Mouse (Mus musculus) hindbrain, embryonic 10.5 days (tissue): ENCODE results near the gene Cdkal1. TPM values are rescaled to one million over a fixed set of nuclear protein-coding genes. Genes with fewer than 3 reads are reported as not detected.

Experiments
- DNase-seq: peaks from one replicate; pipeline ENCODE4 v3.0.0-alpha.2; 2017; ENCODE audit warnings: low spot score
- H3K27ac ChIP-seq: fragments of 300-500 bp; sonication (generic); 2 replicates; pipeline ENCODE4 v1.5.1; 2016; ENCODE audit warnings: mild to moderate bottlenecking, moderate library complexity
- H3K27me3 ChIP-seq: fragments of 300-500 bp; sonication (generic); 2 replicates; pipeline ENCODE4 v1.6.1; 2016; ENCODE audit warnings: mild to moderate bottlenecking; ENCODE audit not compliant: poor library complexity, insufficient read depth, severe bottlenecking
- H3K36me3 ChIP-seq: fragments of 300-500 bp; sonication (generic); 2 replicates; pipeline ENCODE4 v1.6.1; 2016; ENCODE audit warnings: mild to moderate bottlenecking, moderate library complexity
- H3K4me1 ChIP-seq: fragments of 300-500 bp; sonication (generic); replicated peaks from 2 replicates; pipeline ENCODE4 v1.6.1; 2016; ENCODE audit warnings: mild to moderate bottlenecking
- H3K4me3 ChIP-seq: fragments of 300-500 bp; sonication (generic); 2 replicates; pipeline ENCODE4 v1.5.1; 2016; ENCODE audit warnings: mild to moderate bottlenecking, moderate library complexity
- H3K9me3 ChIP-seq: fragments of 300-500 bp; sonication (generic); 2 replicates; pipeline ENCODE4 v1.6.1; 2016; ENCODE audit warnings: mild to moderate bottlenecking, moderate library complexity
- WGBS: fragments of 180-500 bp; shearing (Covaris S2); methylation state at CpG from one replicate; pipeline ENCODE4 v1.1.7; 2016; 5-methylcytosine and 5-hydroxymethylcytosine counted together
- polyA plus RNA-seq: library from polyadenylated mRNA; unstranded; fragments of >200 nt; fragmentation: Nextera tagmentation; extraction: Ambion mirVana; gene quantifications from 2 replicates; pipeline ENCODE4 v1.2.1, GENCODE M21; 2016

The Cdkal1 gene
- polyA plus RNA-seq, 1 experiment from 2014 or later, result 29.6 TPM

- 81% methylated on average over 4 of the region's 4 CpGs for WGBS
- 0 out of 2 replicates have a peak, but pooled peaks cover 3% of the 10 kb centered on the region for H3K36me3 ChIP-seq
- H3K4me3 ChIP-seq, result no peak overlapping the region
- H3K4me1 ChIP-seq, result peaks cover 13% of the 10 kb centered on the region
- no peak overlapping the region for H3K27ac ChIP-seq
- DNase-seq, result no peak
- H3K27me3 ChIP-seq, result no peaks in the 10 kb centered on the region
- H3K9me3 ChIP-seq, result no peaks in the 10 kb centered on the region
These were observed 48.6 kb downstream of the Cdkal1 start for GRCm38 (mm10) chr13:29806871-29807270.

DNA sequence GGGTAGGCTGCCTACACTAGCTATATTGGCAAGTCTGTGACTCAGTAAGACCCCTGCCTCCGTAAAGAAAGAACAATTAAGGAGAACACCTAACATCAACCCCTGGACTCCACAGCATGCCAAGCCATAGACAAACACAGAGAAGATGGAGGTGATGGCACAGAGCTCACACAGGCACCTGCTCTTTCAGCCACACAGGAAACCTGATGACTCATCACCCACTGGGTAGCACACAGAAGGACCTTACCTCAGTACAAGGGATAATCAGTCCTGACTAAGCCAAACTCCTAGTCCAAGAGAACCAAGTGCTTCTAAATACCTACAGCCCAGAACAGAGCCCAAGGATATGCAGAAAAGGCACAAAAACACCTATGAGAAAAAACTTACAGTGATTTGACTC is 50.2 kb downstream of the Cdkal1 start:
- Histone ChIP-seq H3K27ac (no peak overlapping the region), H3K9me3 (no peaks in the 10 kb centered on the region), H3K4me3 (no peak overlapping the region), H3K4me1 (peaks cover 13% of the 10 kb centered on the region), H3K36me3 (0 out of 2 replicates have a peak, but pooled peaks cover 3% of the 10 kb centered on the region), H3K27me3 (no peaks in the 10 kb centered on the region)
- 79% methylated on average over 1 of the region's 1 CpGs for WGBS
- no peak for DNase-seq

GRCm38 (mm10) chr13:29804034-29804433 is 51.4 kb downstream of the Cdkal1 start:
- WGBS, result 65% methylated on average over 6 of the region's 6 CpGs
- H3K4me1 ChIP-seq, result peaks cover 13% of the 10 kb centered on the region

DNA sequence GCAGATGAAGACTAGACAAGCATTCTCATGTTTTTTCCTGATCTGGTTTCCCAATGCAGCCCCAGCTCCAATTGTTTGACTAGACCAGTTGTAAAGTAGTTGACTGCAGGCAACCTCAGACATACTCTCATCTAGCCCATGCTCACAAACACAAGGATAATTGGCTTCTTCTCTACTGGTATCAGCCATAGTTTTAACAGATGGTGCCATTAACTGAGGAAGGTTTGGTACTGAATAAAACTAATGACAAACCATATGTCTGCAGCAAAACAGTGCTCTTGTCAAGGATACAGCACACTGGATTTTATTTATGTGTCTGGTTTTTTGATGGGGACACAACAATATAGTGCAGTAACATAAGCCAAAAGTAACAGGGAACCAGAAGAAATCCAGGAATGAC is 52.8 kb downstream of the Cdkal1 start:
- 0 out of 2 replicates have a peak, but pooled peaks cover 3% of the 10 kb centered on the region for H3K36me3 ChIP-seq
- no peak overlapping the region for H3K27ac ChIP-seq

More at GRCm38 (mm10) chr13:29804034-29804433, 51.4 kb downstream of the Cdkal1 start:
- H3K27me3 ChIP-seq, result no peaks in the 10 kb centered on the region
- no peaks in the 10 kb centered on the region for H3K9me3 ChIP-seq
- H3K36me3 ChIP-seq, result 0 out of 2 replicates have a peak, but pooled peaks cover 3% of the 10 kb centered on the region
- H3K27ac ChIP-seq, result no peak overlapping the region
- no peak for DNase-seq
- no peak overlapping the region for H3K4me3 ChIP-seq

GRCm38 (mm10) chr13:29800078-29800477 is 55.4 kb downstream of the Cdkal1 start:
- no peaks in the 10 kb centered on the region for H3K9me3 ChIP-seq
- DNase-seq, result no peak
- no peak overlapping the region for H3K4me3 ChIP-seq
- 97% methylated on average over 6 of the region's 6 CpGs for WGBS
- peaks cover 9% of the 10 kb centered on the region for H3K4me1 ChIP-seq
- H3K27ac ChIP-seq, result no peak overlapping the region
- no peaks in the 10 kb centered on the region for H3K36me3 ChIP-seq
- H3K27me3 ChIP-seq, result no peaks in the 10 kb centered on the region

More for the DNA sequence above, 52.8 kb downstream of the Cdkal1 start:
- Histone ChIP-seq H3K9me3 (no peaks in the 10 kb centered on the region), H3K4me1 (peaks cover 13% of the 10 kb centered on the region), H3K4me3 (no peak overlapping the region), H3K27me3 (no peaks in the 10 kb centered on the region)
- DNase-seq, result no peak

DNA sequence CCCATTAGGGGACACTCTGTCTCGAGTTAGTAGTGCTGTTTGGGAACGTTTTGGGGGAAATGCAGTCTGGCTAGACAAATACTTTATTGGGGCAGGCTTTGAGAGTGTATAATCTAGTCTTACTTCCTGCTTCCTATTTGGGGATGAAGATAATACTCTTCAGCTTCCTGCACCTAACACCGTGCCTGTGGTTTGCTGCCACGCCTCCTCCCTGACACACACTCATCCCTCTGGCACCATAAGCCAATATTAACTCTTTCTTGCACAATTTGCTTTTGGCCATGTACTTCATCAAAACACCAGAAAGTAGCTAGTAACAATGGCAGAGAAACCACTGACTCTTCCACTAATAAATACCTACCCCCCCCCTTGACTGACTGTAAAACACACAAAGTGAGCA is 63.4 kb downstream of the Cdkal1 start:
- Histone ChIP-seq H3K27me3 (no peaks in the 10 kb centered on the region), H3K9me3 (no peaks in the 10 kb centered on the region), H3K36me3 (no peaks in the 10 kb centered on the region), H3K27ac (no peak overlapping the region), H3K4me1 (no peaks in the 10 kb centered on the region), H3K4me3 (no peak overlapping the region)
- 74% methylated on average over 4 of the region's 4 CpGs for WGBS
- DNase-seq, result no peak

- WGBS, result 87% methylated on average over 6 of the region's 6 CpGs
- Histone ChIP-seq H3K27me3 (no peaks in the 10 kb centered on the region), H3K27ac (no peak overlapping the region), H3K36me3 (no peaks in the 10 kb centered on the region), H3K4me1 (no peaks in the 10 kb centered on the region), H3K9me3 (no peaks in the 10 kb centered on the region), H3K4me3 (no peak overlapping the region)
- DNase-seq, result no peak
These were observed 64.0 kb downstream of the Cdkal1 start for GRCm38 (mm10) chr13:29791439-29791838.

DNA sequence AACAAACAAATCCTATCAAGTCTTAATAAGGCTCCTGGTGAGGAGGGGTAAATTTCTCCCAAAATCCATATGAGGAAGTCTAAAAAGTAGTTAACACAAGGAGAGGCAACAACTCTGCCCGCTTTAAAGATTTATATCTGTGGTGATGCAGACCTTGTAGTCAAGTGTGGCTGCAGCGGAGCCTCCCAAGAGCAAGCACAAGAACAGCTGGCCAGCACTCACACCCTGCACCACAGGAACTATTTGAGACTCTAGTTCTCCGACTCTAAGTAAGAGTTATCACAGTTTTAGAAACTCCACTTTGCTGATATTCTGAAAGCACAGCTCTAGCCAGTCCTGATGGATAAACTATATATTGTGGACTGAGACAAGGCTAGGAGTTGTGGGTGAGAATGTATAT is 68.5 kb downstream of the Cdkal1 start:
- WGBS, result 91% methylated on average over 3 of the region's 3 CpGs
- Histone ChIP-seq H3K27ac (no peak overlapping the region), H3K4me3 (no peak overlapping the region), H3K4me1 (no peaks in the 10 kb centered on the region), H3K36me3 (no peaks in the 10 kb centered on the region), H3K9me3 (no peaks in the 10 kb centered on the region), H3K27me3 (no peaks in the 10 kb centered on the region)
- DNase-seq, result no peak

DNA sequence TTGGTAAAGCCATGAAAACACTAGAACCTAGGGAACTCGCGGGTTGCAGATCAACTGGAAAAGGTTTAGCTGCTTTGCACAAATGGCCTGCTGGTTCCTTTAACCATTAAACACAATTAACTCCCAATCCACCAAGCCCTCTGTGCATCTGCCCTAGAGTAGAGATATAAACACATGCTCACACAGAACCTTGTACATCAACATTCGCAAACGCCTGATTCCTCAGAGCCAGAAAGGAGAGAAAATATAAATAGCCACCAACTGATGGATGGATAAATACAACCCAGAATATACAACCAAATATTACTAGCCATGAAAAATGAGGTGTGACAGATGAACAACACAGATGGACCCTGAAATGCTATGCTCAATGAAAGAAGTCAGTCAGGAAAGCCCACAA is 70.6 kb downstream of the Cdkal1 start:
- Histone ChIP-seq H3K4me1 (no peaks in the 10 kb centered on the region), H3K36me3 (no peaks in the 10 kb centered on the region)
- 94% methylated on average over 4 of the region's 4 CpGs for WGBS

GRCm38 (mm10) chr13:29781332-29781731 is 74.1 kb downstream of the Cdkal1 start:
- Histone ChIP-seq H3K36me3 (no peaks in the 10 kb centered on the region), H3K27me3 (no peaks in the 10 kb centered on the region), H3K4me1 (peaks cover under 1% of the 10 kb centered on the region; the same call in 1 of the 2 replicates), H3K9me3 (no peaks in the 10 kb centered on the region), H3K27ac (no peak overlapping the region), H3K4me3 (no peak overlapping the region)
- no peak for DNase-seq
- WGBS, result 96% methylated on average over 4 of the region's 4 CpGs

More for the DNA sequence above, 70.6 kb downstream of the Cdkal1 start:
- no peak overlapping the region for H3K4me3 ChIP-seq
- no peaks in the 10 kb centered on the region for H3K9me3 ChIP-seq
- H3K27me3 ChIP-seq, result no peaks in the 10 kb centered on the region
- H3K27ac ChIP-seq, result no peak overlapping the region
- no peak for DNase-seq

DNA sequence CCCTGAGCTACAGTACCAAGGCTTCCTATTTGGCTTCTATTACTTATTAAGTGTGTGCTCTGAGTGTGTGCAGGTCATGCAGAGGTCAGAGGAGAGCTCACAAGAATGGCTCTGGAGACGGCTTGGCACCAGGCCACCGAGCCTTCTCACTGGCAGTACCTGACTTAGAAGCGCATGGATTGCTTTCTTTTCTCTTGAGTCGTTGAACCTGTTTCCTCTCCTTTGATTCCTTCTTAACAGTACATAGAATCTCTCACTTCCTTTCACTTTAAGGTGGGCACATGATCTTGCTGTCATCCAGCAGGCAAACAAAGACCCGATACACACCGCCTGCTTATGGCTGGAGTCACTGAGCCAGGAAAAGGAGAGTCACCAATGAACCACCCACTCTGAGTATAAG is 74.8 kb downstream of the Cdkal1 start:
- no peak for DNase-seq
- Histone ChIP-seq H3K27me3 (no peaks in the 10 kb centered on the region), H3K9me3 (no peaks in the 10 kb centered on the region), H3K4me3 (no peak overlapping the region), H3K27ac (no peak overlapping the region), H3K4me1 (peaks cover 6% of the 10 kb centered on the region; the same call in 1 of the 2 replicates), H3K36me3 (no peaks in the 10 kb centered on the region)
- 71% methylated on average over 6 of the region's 6 CpGs for WGBS

DNA sequence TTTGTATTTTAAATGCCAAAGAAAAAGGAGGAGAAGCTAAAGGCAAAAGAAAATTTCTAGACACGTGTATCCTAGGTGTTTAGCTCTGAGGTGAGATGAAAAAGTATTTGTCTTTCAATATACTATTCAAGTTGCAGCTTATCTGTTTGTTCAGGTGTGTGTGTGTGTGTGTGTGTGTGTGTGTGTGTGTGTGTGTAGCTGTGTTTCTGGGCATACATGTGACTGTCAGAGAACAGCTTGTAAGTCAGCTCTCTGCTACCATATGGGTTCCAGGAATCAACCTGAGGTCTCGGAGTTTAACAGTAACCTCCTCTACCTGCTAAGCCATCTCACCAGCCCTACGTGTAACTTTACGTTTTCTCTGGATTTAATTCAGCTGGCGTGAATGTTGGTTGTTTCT is 76.0 kb downstream of the Cdkal1 start:
- no peak overlapping the region for H3K4me3 ChIP-seq
- no peak for DNase-seq
- 93% methylated on average over 5 of the region's 5 CpGs for WGBS

GRCm38 (mm10) chr13:29779116-29779515 is 76.4 kb downstream of the Cdkal1 start:
- H3K27me3 ChIP-seq, result no peaks in the 10 kb centered on the region
- no peak overlapping the region for H3K4me3 ChIP-seq
- H3K36me3 ChIP-seq, result no peaks in the 10 kb centered on the region
- no peak for DNase-seq
- H3K27ac ChIP-seq, result peak overlapping the region; percentile 6; the same call in 1 of the 2 replicates
- whole genome bisulfite sequencing, result 75% methylated on average over 5 of the region's 5 CpGs
- no peaks in the 10 kb centered on the region for H3K9me3 ChIP-seq
- peaks cover 14% of the 10 kb centered on the region; the same call in 1 of the 2 replicates for H3K4me1 ChIP-seq

More for the DNA sequence above, 76.0 kb downstream of the Cdkal1 start:
- Histone ChIP-seq H3K27me3 (no peaks in the 10 kb centered on the region), H3K36me3 (no peaks in the 10 kb centered on the region), H3K4me1 (peaks cover 12% of the 10 kb centered on the region; the same call in 1 of the 2 replicates), H3K9me3 (no peaks in the 10 kb centered on the region), H3K27ac (no peak overlapping the region)

DNA sequence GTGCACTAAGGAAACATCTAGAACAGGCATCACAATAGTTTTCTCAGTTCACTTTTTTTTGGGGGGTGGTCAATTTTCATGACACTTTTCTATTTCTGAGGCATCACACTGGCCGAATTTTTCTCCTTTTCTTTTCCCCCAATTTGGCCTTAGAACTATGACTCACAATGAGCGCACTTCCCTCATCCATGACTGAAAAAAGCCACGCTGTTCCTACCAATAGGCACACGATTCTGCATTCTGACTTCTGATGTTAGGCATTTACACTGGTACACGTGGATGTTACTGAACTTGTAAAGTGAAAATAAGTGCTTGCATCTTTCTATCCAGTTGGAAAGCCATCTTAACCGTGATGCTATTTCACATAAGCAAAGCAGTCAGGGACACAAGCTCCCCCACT is 77.3 kb downstream of the Cdkal1 start:
- DNase-seq, result no peak
- Histone ChIP-seq H3K27ac (no peak overlapping the region), H3K4me1 (peaks cover 14% of the 10 kb centered on the region; the same call in 1 of the 2 replicates)

More for the DNA sequence above, 77.3 kb downstream of the Cdkal1 start:
- Histone ChIP-seq H3K36me3 (no peaks in the 10 kb centered on the region), H3K9me3 (no peaks in the 10 kb centered on the region), H3K27me3 (no peaks in the 10 kb centered on the region), H3K4me3 (no peak overlapping the region)
- WGBS, result 88% methylated on average over 6 of the region's 6 CpGs
